Mouse (Mus musculus): ENCODE results near the gene Armc12.

- TF ChIP-seq CTCF (IDR thresholded peaks at IDR 0.05; ENCODE audit: control insufficient read depth, insufficient read depth, insufficient read length) (no peak), MYOG (IDR thresholded peaks at IDR 0.05; ENCODE audit: control insufficient read depth, extremely low read depth, insufficient read length) (no peak), CEBPB (IDR thresholded peaks at IDR 0.05; ENCODE audit: low read depth) (no peak), MAX (IDR thresholded peaks at IDR 0.05) (no peak)
These were observed at the start of gene Armc12 for GRCm38 (mm10) chr17:28530506-28530905.

Measured in C2C12 (cell line).